Mouse (Mus musculus) liver, postnatal 0 days (tissue): ENCODE data around the gene Stxbp5l.

Experiments used
- CTCF ChIP-seq: sonication (generic); IDR thresholded peaks from 2 replicates; pipeline ENCODE4 v1.5.1; 2016; ENCODE audit warnings: antibody characterized with exemption, low read depth
- EP300 ChIP-seq: IDR thresholded peaks from 2 replicates; pipeline ENCODE4 v1.6.1; 2016; ENCODE audit warnings: antibody characterized with exemption, low read depth, mild to moderate bottlenecking

GRCm38 (mm10) chr16:37384369-37384768 is 393 bp downstream of the Stxbp5l start:
- TF ChIP-seq CTCF (no peak), EP300 (no peak)
